Mouse (Mus musculus): ENCODE results near the gene Tmem151b. TPM values are rescaled to one million over a fixed set of nuclear protein-coding genes. Genes with fewer than 3 reads are reported as not detected.
A peak's percentile ranks its signal among the peaks of the same experiment; 100 is the strongest.

Tmem151b gene
- total RNA-seq, 2 experiments from 2014 or later = 0.09 to 0.36 TPM

- peak; percentile 85 for DNase-seq
Observed at GRCm38 (mm10) chr17:45584096-45584896, 34.8 kb upstream of the Tmem151b start.

- DNase-seq = no peak
Observed at GRCm38 (mm10) chr17:45582715-45583355, 33.4 kb upstream of the Tmem151b start.

DNA sequence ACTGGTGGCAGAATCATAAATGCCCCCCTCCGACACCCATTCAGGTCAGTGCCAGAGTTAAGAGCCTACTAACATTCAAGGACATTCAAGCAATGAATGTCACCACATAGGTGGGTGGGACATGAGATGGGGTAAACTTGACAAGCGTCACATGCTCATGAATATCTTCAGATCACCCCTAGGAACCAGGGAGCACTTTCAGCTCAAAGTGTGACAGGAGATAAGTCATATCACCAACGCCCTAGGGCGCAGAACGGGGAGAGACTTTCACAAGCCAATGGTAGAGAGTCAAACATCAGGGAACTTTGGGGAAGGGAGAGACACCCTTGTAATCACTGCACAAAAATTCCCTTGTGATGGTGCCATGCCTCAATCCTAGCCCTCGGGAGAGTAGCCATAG is 32.7 kb upstream of the Tmem151b start:
- DNase-seq = no peak

DNA sequence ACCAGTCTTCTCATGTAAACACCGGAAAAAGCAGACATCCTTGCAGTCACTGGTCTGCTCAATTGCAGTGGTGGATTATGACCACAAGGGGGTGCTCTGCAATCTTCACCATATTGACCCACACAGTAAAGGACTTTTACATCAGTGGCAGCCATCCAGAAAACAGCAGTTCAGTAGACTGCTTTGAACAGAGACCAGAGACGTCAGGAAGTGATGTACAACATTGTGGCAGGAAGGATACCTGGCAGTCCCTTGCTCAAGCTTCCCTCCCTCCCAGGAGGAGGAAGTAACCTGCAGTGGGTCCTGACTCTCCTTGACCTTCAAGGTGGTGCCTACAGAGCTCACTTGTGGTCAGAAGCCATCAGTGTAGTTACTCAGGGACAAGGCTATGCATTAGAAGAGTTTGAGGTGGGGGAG is 32.1 kb upstream of the Tmem151b start:
- DNase-seq = peak; percentile 64

DNA sequence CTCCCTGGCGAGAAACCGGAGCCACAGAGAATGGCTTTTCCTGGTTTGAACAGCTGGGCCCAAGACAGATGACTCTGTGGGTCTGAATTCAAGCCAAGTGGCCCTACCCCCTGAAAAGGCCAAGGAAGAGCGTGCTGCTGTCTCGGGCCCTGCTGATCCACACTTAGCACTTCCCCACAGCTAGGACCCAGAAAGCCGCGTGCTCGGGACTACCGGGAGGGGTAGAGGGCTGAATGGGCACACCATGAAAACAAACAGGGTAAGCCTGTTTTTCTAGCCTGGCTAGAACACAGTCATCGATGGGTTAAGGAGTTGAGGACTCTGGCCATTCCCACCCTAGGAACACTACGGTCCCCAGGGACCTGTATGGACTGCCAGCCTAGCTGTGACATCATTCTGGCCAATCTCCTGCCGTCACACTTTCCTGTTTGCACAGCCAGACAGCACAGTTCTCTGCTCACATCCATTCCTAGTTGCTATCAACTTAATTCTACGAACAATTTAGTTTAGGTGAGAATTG is 31.5 kb upstream of the Tmem151b start:
- DNase-seq = no peak

GRCm38 (mm10) chr17:45579554-45579953 is 30.1 kb upstream of the Tmem151b start:
- DNase-seq = no peak

DNA sequence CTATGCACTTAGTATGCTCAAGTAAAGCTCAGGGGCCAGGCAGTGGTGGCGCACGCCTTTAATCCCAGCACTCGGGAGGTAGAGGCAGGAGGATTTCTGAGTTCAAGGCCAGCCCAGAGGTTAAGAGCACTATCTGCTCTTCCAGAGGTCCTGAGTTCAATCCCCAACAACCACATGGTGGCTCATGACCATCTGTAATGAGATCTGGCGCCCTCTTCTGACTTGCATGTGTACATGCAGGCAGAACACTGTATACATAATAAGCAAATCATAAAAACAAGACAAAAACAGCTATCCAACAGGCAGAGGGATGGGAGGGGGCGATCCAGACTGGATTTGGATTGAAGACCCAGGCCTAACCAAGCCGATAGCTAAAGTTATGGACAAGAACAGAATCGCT is 29.4 kb upstream of the Tmem151b start:
- no peak for DNase-seq

- DNase-seq = no peak
Observed at GRCm38 (mm10) chr17:45578242-45578641, 28.8 kb upstream of the Tmem151b start.

DNA sequence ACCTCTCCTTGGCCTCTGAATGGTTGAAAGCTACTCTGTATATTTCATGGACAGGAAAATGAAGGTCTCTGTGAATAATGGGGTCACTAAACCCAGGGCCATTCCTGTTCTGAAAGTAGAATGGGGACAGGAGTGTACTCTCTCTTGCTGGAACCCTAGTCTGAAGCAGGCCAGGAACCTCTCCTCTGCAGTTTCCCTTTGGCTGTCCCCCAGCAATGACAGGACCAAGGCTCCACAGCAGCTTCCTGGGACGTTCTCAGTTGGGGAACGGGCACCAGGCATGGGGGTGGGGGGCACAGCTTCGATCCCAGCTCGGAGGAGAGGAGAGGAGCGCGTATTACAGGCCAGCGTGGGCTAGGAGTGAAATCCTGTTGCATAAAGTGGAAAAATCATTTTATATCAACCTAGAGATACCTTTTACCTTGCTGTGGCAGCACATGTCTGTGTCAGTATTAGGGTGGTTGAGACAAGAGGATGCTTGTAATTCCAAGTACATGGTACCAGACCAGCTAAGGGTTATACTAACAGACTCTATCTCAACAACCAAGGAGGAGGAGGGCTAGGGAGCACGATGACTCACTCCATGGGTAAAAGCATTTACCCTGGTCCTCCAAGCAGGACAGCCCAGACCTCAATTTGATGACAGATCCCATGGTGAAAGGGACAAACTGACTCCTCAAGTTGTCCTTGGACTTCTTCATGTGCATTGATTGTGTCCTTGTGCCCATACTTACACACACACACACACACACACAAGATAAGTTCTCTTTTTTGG is 25.8 kb upstream of the Tmem151b start:
- DNase-seq = no peak

DNA sequence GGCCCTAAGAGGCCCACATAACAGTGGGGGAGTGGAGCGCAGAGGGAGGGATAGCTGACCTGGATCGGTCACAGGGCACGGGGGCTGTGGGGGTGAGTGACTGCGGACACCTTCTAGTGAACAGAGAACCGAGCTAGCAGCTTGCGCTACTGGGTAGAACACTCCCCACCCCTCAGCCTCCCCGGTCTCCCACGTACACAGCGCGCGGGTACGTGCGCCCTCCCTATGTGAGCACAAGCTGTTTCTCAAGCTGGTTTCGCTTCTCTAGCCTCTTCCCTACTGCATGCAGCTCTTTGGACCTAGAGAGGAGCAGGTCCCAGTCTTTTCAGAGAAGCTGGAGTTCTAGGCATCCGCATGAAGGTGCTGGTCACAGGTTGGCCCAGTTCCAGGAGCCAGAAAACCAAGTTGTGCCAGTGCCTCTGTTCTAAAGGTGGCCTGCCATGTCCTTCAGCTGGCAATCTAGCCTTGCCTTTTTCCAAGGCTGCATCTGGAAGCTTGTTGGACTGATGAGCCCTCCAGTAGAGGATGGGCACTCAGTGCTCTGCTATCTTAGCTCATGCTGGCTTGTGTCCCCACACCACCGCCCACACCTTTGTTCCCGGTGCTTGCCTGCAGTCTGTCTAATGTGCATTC is 24.8 kb upstream of the Tmem151b start:
- peak; percentile 62 for DNase-seq

GRCm38 (mm10) chr17:45573780-45574123 is 24.3 kb upstream of the Tmem151b start:
- peak; percentile 94 for DNase-seq

DNA sequence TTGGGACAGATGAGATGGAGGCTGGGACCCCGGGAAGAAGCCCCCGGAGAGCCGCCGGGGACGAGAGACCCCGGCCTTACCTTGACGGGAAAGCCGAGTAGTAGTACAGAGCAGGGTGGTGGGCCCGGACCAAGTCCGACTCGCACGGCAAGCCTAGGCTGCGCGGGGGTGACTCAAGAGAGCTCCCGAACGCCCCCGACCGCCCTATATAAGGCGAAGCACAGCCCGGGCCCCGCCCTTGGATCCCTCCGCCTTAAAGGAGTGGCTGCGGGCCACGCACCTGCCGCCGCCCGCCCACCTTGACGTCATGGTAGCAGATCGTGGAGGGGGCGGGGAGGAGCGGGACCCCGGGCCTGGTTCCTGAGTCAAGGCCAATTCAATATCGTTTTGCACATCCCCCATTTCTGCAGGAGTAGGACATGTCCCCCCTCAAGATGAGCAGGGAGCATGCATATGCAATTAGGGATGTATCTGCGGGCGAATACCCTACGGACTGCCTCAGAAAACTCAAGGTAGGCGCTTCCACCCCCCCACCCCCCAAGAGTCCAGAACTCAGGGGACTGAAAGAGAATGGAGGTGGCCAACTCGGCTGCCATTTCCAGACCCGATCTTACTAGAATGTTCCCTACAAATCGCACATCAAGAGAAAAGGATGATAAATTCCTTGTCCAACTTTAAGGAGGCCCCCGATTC is 23.8 kb upstream of the Tmem151b start, which contains the start of gene Hsp90ab1:
Hsp90ab1 (minus strand) TSS at position 185 of the 693 bp plus-strand sequence.
- peak; percentile 99 for DNase-seq

DNA sequence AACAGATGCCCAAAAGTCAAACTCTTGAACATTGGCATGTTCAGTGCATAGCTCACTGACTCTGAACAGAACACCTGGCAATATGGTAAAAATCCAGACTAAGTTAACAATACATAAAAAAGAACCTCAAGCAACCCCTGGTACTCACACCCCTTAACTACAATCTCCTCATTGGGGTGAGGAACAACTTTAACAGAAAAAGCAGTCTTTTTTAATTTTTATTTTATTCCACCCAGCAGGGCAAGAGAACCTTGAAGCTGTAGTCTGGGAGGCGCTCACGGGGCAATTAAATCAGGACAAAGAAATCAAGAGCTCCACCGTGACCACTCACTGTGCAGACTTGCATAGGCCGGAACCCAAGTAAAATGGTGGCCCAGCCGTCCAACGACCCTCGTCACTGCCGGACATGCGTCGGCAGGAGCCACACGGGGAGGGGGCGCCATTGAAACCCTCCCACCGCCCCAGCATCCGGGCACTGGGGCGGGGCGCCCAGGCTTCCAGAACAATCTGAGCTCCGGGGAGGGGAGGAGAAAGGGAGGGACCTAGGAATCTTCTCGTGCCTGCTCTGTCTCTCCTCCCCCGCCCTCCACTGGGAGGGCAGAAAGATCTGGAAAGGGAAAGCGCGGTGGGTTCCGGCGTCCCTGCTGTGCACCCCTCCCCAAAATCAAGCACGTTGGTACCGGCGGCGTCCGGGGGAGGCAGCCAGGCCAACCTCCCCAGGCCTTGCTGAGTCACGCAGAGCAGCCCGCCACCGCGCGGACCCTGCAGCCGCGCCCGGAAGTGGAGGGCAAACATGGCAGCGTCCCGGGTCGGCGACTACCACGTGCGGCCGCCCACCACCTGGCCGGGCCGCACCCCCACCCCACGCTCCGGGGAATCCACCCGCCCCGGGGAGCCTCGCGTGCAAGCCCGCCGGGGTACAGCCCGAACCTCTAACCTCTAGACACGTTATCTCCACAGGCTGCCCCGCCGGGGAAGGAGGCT is 22.9 kb upstream of the Tmem151b start:
- DNase-seq = peak; percentile 67

DNA sequence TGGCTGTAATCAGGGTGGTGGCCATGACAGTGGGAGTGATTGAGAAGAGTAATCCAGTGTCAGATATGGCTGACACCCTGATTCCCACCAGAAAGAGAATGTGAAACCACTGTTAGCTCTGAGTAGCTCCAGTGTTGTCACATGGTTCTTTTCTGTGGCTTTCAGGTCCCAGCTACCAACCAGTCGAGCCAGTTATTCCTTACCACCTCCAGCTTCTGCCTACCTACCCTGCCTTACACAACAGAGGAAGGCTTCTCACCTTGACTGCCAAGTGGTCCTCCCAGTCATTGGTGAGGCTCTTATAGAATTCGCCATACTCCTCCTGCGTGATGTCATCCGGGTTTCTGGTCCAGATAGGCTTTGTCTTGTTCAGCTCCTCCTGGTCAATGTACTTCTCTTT is 20.5 kb upstream of the Tmem151b start:
- DNase-seq = no peak

DNA sequence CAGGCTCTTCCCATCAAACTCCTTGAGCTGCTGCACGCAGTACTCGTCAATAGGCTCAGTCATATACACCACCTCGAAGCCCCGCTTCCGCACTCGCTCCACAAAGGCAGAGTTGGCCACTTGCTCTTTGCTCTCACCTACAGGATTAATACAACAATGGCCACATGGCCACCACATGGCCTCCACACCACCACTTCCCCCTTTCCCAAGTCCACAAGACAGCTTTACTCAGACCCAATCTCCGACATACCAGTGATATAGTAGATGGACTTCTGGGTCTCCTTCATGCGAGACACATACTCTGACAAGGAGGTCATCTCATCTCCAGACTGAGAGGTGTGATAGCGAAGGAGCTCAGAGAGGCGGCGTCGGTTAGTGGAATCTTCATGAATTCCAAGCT is 19.5 kb upstream of the Tmem151b start:
- no peak for DNase-seq

GRCm38 (mm10) chr17:45567162-45567601 is 17.7 kb upstream of the Tmem151b start:
- no peak for DNase-seq

DNA sequence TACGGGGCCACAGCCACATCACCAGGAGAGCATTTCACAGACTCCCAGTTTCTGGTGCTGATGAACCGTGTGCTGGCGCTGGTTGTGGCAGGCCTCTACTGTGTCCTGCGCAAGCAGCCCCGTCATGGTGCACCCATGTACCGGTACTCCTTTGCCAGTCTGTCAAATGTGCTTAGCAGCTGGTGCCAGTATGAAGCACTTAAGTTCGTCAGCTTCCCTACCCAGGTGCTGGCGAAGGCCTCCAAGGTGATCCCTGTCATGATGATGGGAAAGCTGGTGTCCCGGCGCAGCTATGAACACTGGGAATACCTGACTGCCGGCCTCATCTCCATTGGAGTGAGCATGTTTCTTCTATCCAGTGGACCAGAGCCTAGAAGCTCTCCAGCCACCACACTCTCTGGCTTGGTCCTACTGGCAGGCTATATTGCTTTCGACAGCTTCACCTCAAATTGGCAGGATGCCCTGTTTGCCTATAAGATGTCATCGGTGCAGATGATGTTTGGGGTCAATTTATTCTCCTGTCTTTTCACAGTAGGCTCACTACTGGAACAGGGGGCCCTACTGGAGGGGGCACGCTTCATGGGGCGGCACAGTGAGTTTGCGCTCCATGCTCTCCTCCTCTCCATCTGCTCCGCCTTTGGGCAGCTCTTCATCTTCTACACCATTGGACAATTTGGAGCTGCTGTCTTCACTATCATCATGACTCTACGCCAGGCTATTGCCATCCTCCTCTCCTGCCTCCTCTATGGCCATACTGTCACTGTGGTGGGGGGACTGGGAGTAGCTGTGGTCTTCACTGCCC is 17.1 kb upstream of the Tmem151b start:
- DNase-seq = no peak

DNA sequence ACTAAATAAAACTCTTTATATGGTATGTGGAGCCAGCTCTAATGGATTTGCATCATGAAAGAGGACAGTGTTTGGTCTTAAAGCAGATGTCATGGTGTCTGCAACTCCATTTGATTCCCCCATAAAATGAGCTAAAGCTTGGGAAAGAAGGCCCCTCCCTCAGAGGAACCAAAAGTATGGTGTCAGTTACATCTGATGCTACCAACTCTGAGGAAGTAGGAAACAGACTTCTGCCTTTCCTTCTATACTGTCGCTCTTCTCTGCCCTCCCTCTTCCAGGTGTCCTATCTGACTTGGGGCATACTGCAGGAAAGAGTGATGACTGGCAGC is 16.5 kb upstream of the Tmem151b start:
- no peak for DNase-seq

DNA sequence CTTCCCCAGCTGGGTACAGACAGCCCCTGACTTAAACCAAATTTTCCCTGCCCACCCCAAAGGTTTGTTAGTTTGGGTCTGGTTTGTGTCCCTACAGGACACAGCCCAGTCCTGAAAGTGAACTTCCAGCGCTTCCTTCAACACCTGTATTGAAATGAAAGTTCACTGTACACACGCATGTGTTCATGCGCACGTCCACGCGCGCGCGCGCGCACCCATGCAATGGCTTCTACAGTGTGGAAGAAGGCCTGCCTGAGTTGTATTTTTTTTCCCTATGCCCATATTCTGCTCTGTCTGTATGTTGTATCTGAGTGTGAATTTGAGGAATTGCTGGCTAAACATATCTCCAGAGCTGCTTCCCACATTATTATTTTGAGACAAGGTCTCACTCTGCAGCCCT is 15.6 kb upstream of the Tmem151b start:
- no peak for DNase-seq
